Mouse (Mus musculus) thymus, postnatal 25 days (tissue): ENCODE data around the gene Rubcnl.

Experiments used
- DNase-seq: peaks from one replicate; pipeline ENCODE4 v3.0.0; 2022

Rubcnl gene

DNA sequence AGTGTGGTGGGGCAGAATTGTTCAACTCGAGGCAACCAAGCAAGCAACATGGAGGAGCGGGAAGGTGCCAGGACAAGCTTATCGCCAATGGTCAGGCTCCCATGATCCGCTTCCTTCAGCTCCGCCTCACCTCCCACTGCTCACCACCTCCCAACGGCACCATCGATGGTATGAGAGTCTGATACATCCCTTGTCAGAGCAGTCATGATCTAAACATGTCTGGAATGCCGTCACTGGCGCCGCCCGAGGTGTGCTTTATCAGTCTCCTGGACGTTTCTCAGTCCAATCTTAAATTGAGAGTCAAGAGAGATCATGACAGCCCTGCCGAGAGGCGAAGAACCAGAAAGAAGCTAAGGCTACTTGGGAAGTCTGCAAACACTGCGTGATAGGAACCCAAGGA, 55.3 kb downstream of the Rubcnl start:
- DNase-seq, result no peak

DNA sequence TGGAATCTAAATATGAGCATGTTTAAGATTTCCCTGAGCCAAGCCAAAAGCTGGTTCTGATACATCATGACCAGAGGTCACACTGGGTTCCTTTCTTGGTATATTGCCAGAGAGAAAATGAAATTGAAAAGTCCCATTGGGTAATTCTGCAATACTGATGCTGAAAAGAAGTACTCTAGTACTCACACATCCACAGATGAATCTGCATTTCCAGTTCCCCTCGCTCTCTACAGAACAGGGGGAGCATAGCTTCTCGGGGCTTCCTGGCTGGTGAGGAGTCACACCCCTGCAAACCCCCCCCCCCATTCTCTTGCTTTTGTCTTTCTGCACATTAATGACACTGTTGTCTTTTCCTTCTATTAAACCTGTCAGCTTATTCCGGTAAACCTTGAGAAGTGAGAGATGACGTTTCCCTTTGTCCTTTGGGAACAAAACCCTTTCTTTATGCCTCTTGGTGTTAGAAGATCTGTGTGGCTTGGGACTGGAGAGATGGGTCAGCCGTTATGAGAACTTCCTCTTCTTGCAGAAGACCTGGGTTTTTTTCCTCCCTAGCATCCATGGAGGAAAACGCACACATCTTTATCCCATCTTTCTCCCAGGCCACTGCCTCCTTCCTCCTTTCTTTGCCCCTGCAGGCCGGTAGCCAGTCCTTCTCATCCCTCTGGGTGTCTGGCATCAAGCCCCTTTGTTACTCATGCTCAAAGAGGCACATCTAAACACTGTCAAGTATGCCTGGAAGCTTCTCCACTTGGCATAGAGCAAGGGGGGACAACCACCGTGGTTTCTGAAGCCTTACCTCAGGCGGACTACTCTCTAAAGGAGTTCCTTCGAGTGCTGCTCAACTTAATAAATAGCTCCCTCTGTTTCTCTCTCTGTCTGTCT, 59.7 kb downstream of the Rubcnl start:
- DNase-seq, result no peak

DNA sequence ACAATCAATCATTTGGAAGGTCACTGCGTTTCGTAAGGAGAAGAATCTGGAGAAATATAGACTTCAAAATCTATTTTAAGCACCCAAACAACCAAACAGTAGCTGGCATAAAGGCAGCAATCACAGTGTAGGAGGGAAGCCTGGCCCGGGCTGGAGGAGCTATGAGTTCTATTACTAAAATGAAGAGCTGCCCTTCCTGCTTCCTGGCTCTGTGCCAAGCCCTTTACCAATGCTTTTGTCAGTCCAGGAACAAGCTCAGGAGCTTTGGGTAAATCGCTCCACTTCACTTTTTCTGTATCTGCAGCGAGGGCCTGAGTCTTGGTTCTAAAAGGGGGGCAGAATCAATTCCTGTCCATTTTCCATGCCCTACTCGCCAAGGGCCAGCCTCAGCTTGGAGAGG, 62.1 kb downstream of the Rubcnl start:
- no peak for DNase-seq
